Mouse (Mus musculus) stomach, embryonic 14.5 days (tissue): ENCODE results near the gene Creb3. TPM values are rescaled to one million over a fixed set of nuclear protein-coding genes. Genes with fewer than 3 reads are reported as not detected.
"Not testable (repeated sequence)": the region's sequence is repeated elsewhere in the genome, so short reads cannot be mapped to it uniquely, and the experiment has no call there.

ENCODE experiments used
- ATAC-seq: fragments of 200-750 bp; cut with Nextera tagmentation; 2 replicates; pipeline ENCODE4 v1.8.0; 2017; ENCODE audit warnings: low read depth, moderate TSS enrichment; ENCODE audit not compliant: insufficient number of reproducible peaks, insufficient read depth, low FRiP score
- H3K27ac ChIP-seq: fragments of 300-500 bp; sonication (generic); 2 replicates; pipeline ENCODE4 v1.5.1; 2014; ENCODE audit warnings: mild to moderate bottlenecking, low read length, moderate library complexity, mixed read lengths
- H3K27me3 ChIP-seq: fragments of 300-500 bp; sonication (generic); 2 replicates; pipeline ENCODE4 v1.6.1; 2014; ENCODE audit warnings: low read length, control low read depth, mixed read lengths; ENCODE audit not compliant: control insufficient read depth, insufficient read depth
- H3K36me3 ChIP-seq: fragments of 300-500 bp; sonication (generic); 2 replicates; pipeline ENCODE4 v1.6.1; 2014; ENCODE audit warnings: mild to moderate bottlenecking, control low read depth, low read length, moderate library complexity, mixed read lengths; ENCODE audit not compliant: control insufficient read depth, insufficient read depth
- H3K4me1 ChIP-seq: fragments of 300-500 bp; sonication (generic); 2 replicates; pipeline ENCODE4 v1.6.1; 2014; ENCODE audit warnings: low read length, control low read depth, mixed read lengths; ENCODE audit not compliant: control insufficient read depth, insufficient read depth
- H3K4me2 ChIP-seq: fragments of 300-500 bp; sonication (generic); replicated peaks from 2 replicates; pipeline ENCODE4 v1.6.1; 2014; ENCODE audit warnings: low read depth, low read length, control low read depth
- H3K4me3 ChIP-seq: fragments of 300-500 bp; sonication (generic); 2 replicates; pipeline ENCODE4 v1.5.1; 2014; ENCODE audit warnings: low read depth, low read length, control low read depth
- H3K9ac ChIP-seq: fragments of 300-500 bp; sonication (generic); replicated peaks from 2 replicates; pipeline ENCODE4 v1.6.1; 2014; ENCODE audit warnings: low read depth, mild to moderate bottlenecking, control low read depth, low read length, moderate library complexity, mixed read lengths
- H3K9me3 ChIP-seq: fragments of 300-500 bp; sonication (generic); 2 replicates; pipeline ENCODE4 v1.6.1; 2016; ENCODE audit warnings: low read depth, low read length, control low read depth; ENCODE audit not compliant: control insufficient read depth
- WGBS: fragments of 180-500 bp; shearing (Covaris S2); extraction: QIAGEN DNeasy Blood & Tissue Kit; methylation state at CpG from one replicate; pipeline ENCODE4 v1.1.7; 2014; 5-methylcytosine and 5-hydroxymethylcytosine counted together
- polyA plus RNA-seq: library from polyadenylated mRNA; unstranded; fragments of >200 nt; fragmentation: Nextera tagmentation; extraction: Ambion mirVana; gene quantifications from 2 replicates; pipeline ENCODE4 v1.2.1, GENCODE M21; 2014

Gene Creb3
- polyA plus RNA-seq, 1 experiment from 2014 or later = 69.8 TPM

GRCm38 (mm10) chr4:43549055-43549454 is 13.1 kb upstream of the Creb3 start:
- no peak for ATAC-seq

GRCm38 (mm10) chr4:43551854-43552253 is 10.3 kb upstream of the Creb3 start:
- WGBS = 89% methylated on average over 6 of the region's 6 CpGs
- H3K9ac ChIP-seq, H3K4me2 ChIP-seq, H3K4me1 ChIP-seq, H3K9me3 ChIP-seq, H3K27me3 ChIP-seq, ATAC-seq, H3K4me3 ChIP-seq, H3K27ac ChIP-seq: not testable (repeated sequence)
- peaks cover 96% of the 10 kb centered on the region for H3K36me3 ChIP-seq

More at GRCm38 (mm10) chr4:43549055-43549454, 13.1 kb upstream of the Creb3 start:
- WGBS = 92% methylated on average over 12 of the region's 12 CpGs
- no peak overlapping the region for H3K4me3 ChIP-seq
- peaks cover 97% of the 10 kb centered on the region for H3K36me3 ChIP-seq
- H3K27ac ChIP-seq = no peak overlapping the region
- no peak overlapping the region for H3K9ac ChIP-seq
- no peaks in the 10 kb centered on the region for H3K27me3 ChIP-seq
- no peaks in the 10 kb centered on the region for H3K4me1 ChIP-seq
- H3K4me2 ChIP-seq = no peak overlapping the region
- no peaks in the 10 kb centered on the region for H3K9me3 ChIP-seq

GRCm38 (mm10) chr4:43552437-43552836 is 9.7 kb upstream of the Creb3 start:
- H3K4me1 ChIP-seq = no peaks in the 10 kb centered on the region; the same call in 1 of the 2 replicates
- no peak for ATAC-seq
- no peak overlapping the region for H3K4me3 ChIP-seq
- H3K36me3 ChIP-seq = peaks cover 90% of the 10 kb centered on the region
- no peak overlapping the region for H3K9ac ChIP-seq
- H3K4me2 ChIP-seq = no peak overlapping the region
- H3K9me3 ChIP-seq = no peaks in the 10 kb centered on the region
- WGBS = 96% methylated on average over 5 of the region's 5 CpGs
- H3K27me3 ChIP-seq = no peaks in the 10 kb centered on the region
- no peak overlapping the region for H3K27ac ChIP-seq

GRCm38 (mm10) chr4:43553891-43554290 is 8.2 kb upstream of the Creb3 start:
- Histone ChIP-seq H3K9me3 (no peaks in the 10 kb centered on the region), H3K27ac (no peak overlapping the region), H3K36me3 (peaks cover 76% of the 10 kb centered on the region), H3K4me1 (peaks cover 14% of the 10 kb centered on the region; the same call in 1 of the 2 replicates), H3K4me2 (no peak overlapping the region), H3K27me3 (no peaks in the 10 kb centered on the region), H3K4me3 (no peak overlapping the region), H3K9ac (no peak overlapping the region)
- no peak for ATAC-seq

GRCm38 (mm10) chr4:43555926-43556325 is 6.2 kb upstream of the Creb3 start:
- no peak for ATAC-seq
- H3K27me3 ChIP-seq = no peaks in the 10 kb centered on the region
- H3K4me1 ChIP-seq = peaks cover 34% of the 10 kb centered on the region
- H3K36me3 ChIP-seq = peaks cover 56% of the 10 kb centered on the region
- 93% methylated on average over 7 of the region's 7 CpGs for WGBS
- H3K9ac ChIP-seq = no peak overlapping the region
- H3K27ac ChIP-seq = no peak overlapping the region
- no peaks in the 10 kb centered on the region for H3K9me3 ChIP-seq
- no peak overlapping the region for H3K4me2 ChIP-seq
- H3K4me3 ChIP-seq = no peak overlapping the region

GRCm38 (mm10) chr4:43558028-43558630 is 4.0 kb upstream of the Creb3 start:
- peak overlapping the region; percentile 88 for H3K27ac ChIP-seq
- peaks cover 37% of the 10 kb centered on the region for H3K4me1 ChIP-seq
- no peak for ATAC-seq
- peak overlapping the region; percentile 82 for H3K4me2 ChIP-seq
- H3K9me3 ChIP-seq = no peaks in the 10 kb centered on the region
- peak overlapping the region; percentile 82; the same call in 1 of the 2 replicates for H3K4me3 ChIP-seq
- WGBS = 20% methylated on average over 5 of the region's 5 CpGs
- no peaks in the 10 kb centered on the region for H3K27me3 ChIP-seq
- H3K36me3 ChIP-seq = peaks cover 35% of the 10 kb centered on the region
- H3K9ac ChIP-seq = peak overlapping the region; percentile 22

GRCm38 (mm10) chr4:43558631-43559356 is 3.3 kb upstream of the Creb3 start:
- H3K4me1 ChIP-seq = peaks cover 43% of the 10 kb centered on the region
- no peaks in the 10 kb centered on the region for H3K27me3 ChIP-seq
- peak overlapping the region; percentile 88 for H3K27ac ChIP-seq
- H3K4me2 ChIP-seq = peak overlapping the region; percentile 82
- H3K9me3 ChIP-seq = no peaks in the 10 kb centered on the region
- WGBS = 13% methylated on average over 13 of the region's 13 CpGs
- H3K4me3 ChIP-seq = peak overlapping the region; percentile 82
- 0 out of 2 replicates have a peak, but pooled peaks have one; percentile 1 for ATAC-seq
- H3K36me3 ChIP-seq = peaks cover 30% of the 10 kb centered on the region
- no peak overlapping the region for H3K9ac ChIP-seq

- H3K9ac ChIP-seq = no peak overlapping the region; the same call in 1 of the 2 replicates
- H3K27ac ChIP-seq = peak overlapping the region; percentile 11; the same call in 1 of the 2 replicates
- no peaks in the 10 kb centered on the region for H3K9me3 ChIP-seq
- peak overlapping the region; percentile 82 for H3K4me3 ChIP-seq
- H3K4me1 ChIP-seq = peaks cover 48% of the 10 kb centered on the region
- peak overlapping the region; percentile 82 for H3K4me2 ChIP-seq
- 59% methylated on average over 13 of the region's 13 CpGs for WGBS
- H3K27me3 ChIP-seq = no peaks in the 10 kb centered on the region
- no peak for ATAC-seq
- peaks cover 27% of the 10 kb centered on the region for H3K36me3 ChIP-seq
These were observed 2.5 kb upstream of the Creb3 start for GRCm38 (mm10) chr4:43559519-43560242.
